Mouse (Mus musculus) CH12.LX (cell line): ENCODE measurements around the gene Olfr1412. TPM values are rescaled to one million over a fixed set of nuclear protein-coding genes. Genes with fewer than 3 reads are reported as not detected.
A peak's percentile ranks its signal among the peaks of the same experiment; 100 is the strongest.

ENCODE experiments used
- DNase-seq: peaks from one replicate; pipeline ENCODE4 v3.0.0-alpha.2; 2013; ENCODE audit errors: extremely low read depth
- H3K27ac ChIP-seq: 2 replicates; pipeline ENCODE4 v1.5.1; 2012; ENCODE audit warnings: low read depth, mild to moderate bottlenecking, control low read depth, moderate library complexity; ENCODE audit not compliant: insufficient read depth
- H3K27me3 ChIP-seq: replicated peaks from 2 replicates; pipeline ENCODE3; 2012; ENCODE audit warnings: inconsistent platforms
- H3K36me3 ChIP-seq, 2 experiments: replicated peaks in 1 of 2; 2 replicates each; pipeline versions ENCODE3 to v1.6.1; 2012; ENCODE audit warnings: inconsistent platforms in 1 of 2, low read length in 1 of 2, mild to moderate bottlenecking in 1 of 2, mixed read lengths in 1 of 2, moderate library complexity in 1 of 2; ENCODE audit not compliant: control insufficient read depth in 1 of 2, insufficient read depth in 1 of 2
- H3K4me1 ChIP-seq, 2 experiments: 2 replicates each; pipeline ENCODE4 v1.6.1; 2012; ENCODE audit warnings: inconsistent platforms in 1 of 2, moderate library complexity in 1 of 2; ENCODE audit not compliant: insufficient read depth in 2 of 2, control insufficient read depth in 1 of 2
- H3K4me2 ChIP-seq: 2 replicates; pipeline ENCODE4 v1.6.1; 2012; ENCODE audit warnings: low read depth, mild to moderate bottlenecking, control low read depth; ENCODE audit not compliant: poor library complexity, insufficient read depth, severe bottlenecking
- H3K4me3 ChIP-seq, 3 experiments: fragments of 150-350 bp in 1 of 3; sonication (generic) in 1 of 3; replicated peaks in 1 of 3; 2 replicates each; pipeline versions ENCODE3 to v1.5.1; 2011 to 2012; ENCODE audit warnings: low read depth in 2 of 3, low read length in 2 of 3, mild to moderate bottlenecking in 2 of 3, moderate library complexity in 2 of 3, control low read depth in 1 of 3, improper control_type of control experiment in 1 of 3, inconsistent platforms in 1 of 3, mixed read lengths in 1 of 3; ENCODE audit not compliant: poor library complexity in 1 of 3
- H3K79me2 ChIP-seq: replicated peaks from 2 replicates; pipeline ENCODE4 v1.6.1; 2012; ENCODE audit warnings: mild to moderate bottlenecking, moderate library complexity; ENCODE audit not compliant: control insufficient read depth, poor library complexity, insufficient read depth, severe bottlenecking; ENCODE audit errors: extremely low read depth
- H3K9ac ChIP-seq: 2 replicates; pipeline ENCODE4 v1.6.1; 2012; ENCODE audit warnings: low read depth, mild to moderate bottlenecking, control low read depth, moderate library complexity; ENCODE audit not compliant: insufficient read depth
- H3K9me3 ChIP-seq: replicated peaks from 2 replicates; pipeline ENCODE3; 2012; ENCODE audit warnings: low read length, inconsistent platforms, mixed read lengths
- BHLHE40 ChIP-seq: IDR thresholded peaks from 2 replicates; pipeline ENCODE4 v1.6.1; 2011; ENCODE audit warnings: mild to moderate bottlenecking, low read depth, low read length, improper control_type of control experiment
- CHD1 ChIP-seq: IDR thresholded peaks from 2 replicates; pipeline ENCODE4 v1.6.1; 2012; ENCODE audit warnings: low read depth, low read length, improper control_type of control experiment, inconsistent platforms
- CHD2 ChIP-seq: IDR thresholded peaks from 2 replicates; pipeline ENCODE4 v1.6.1; 2011; ENCODE audit warnings: low read length, improper control_type of control experiment
- CTCF ChIP-seq, 2 experiments: IDR thresholded peaks in 1 of 2; conservative IDR thresholded peaks in 1 of 2; 2 replicates each; pipeline ENCODE4 v1.5.1; 2011 to 2012; ENCODE audit warnings: low read depth in 2 of 2, low read length in 2 of 2, improper control_type of control experiment in 1 of 2, inconsistent platforms in 1 of 2, mild to moderate bottlenecking in 1 of 2, moderate library complexity in 1 of 2
- E2F4 ChIP-seq: IDR thresholded peaks from 2 replicates; pipeline ENCODE4 v1.6.1; 2011; ENCODE audit warnings: low read depth, low read length, improper control_type of control experiment; ENCODE audit not compliant: insufficient replicate concordance
- EP300 ChIP-seq: IDR thresholded peaks from 2 replicates; pipeline ENCODE4 v1.6.1; 2011; ENCODE audit warnings: low read length, improper control_type of control experiment
- ETS1 ChIP-seq: conservative IDR thresholded peaks from 2 replicates; pipeline ENCODE4 v1.6.1; 2012; ENCODE audit warnings: low read depth, mild to moderate bottlenecking, inconsistent platforms, low read length, improper control_type of control experiment, moderate library complexity
- GABPA ChIP-seq: IDR thresholded peaks from 2 replicates; pipeline ENCODE4 v1.6.1; 2012; ENCODE audit warnings: low read depth, low read length, improper control_type of control experiment, inconsistent platforms; ENCODE audit not compliant: insufficient replicate concordance
- HCFC1 ChIP-seq: IDR thresholded peaks from 2 replicates; pipeline ENCODE4 v1.6.1; 2012; ENCODE audit warnings: low read depth, mild to moderate bottlenecking, inconsistent platforms, low read length, improper control_type of control experiment
- IRF4 ChIP-seq: IDR thresholded peaks from 2 replicates; pipeline ENCODE4 v1.6.1; 2014; ENCODE audit warnings: low read depth, mild to moderate bottlenecking, inconsistent platforms, low read length, improper control_type of control experiment
- JUND ChIP-seq: conservative IDR thresholded peaks from 2 replicates; pipeline ENCODE4 v1.6.1; 2011; ENCODE audit warnings: low read depth, low read length, improper control_type of control experiment
- KAT2A ChIP-seq: IDR thresholded peaks from 2 replicates; pipeline ENCODE4 v1.6.1; 2012; ENCODE audit warnings: low read length, improper control_type of control experiment, inconsistent platforms; ENCODE audit not compliant: insufficient replicate concordance
- MAFK ChIP-seq: IDR thresholded peaks from 2 replicates; pipeline ENCODE4 v1.6.1; 2011; ENCODE audit warnings: low read length, improper control_type of control experiment; ENCODE audit not compliant: insufficient replicate concordance
- MAX ChIP-seq: IDR thresholded peaks from 2 replicates; pipeline ENCODE4 v1.6.1; 2011; ENCODE audit warnings: low read length, improper control_type of control experiment
- MXI1 ChIP-seq: IDR thresholded peaks from 2 replicates; pipeline ENCODE4 v1.6.1; 2011; ENCODE audit warnings: mild to moderate bottlenecking, low read depth, low read length, improper control_type of control experiment
- NELFE ChIP-seq: IDR thresholded peaks from 2 replicates; pipeline ENCODE4 v1.6.1; 2011; ENCODE audit warnings: low read depth, low read length, improper control_type of control experiment
- PAX5 ChIP-seq: IDR thresholded peaks from 2 replicates; pipeline ENCODE4 v1.6.1; 2012; ENCODE audit warnings: low read length, inconsistent platforms, mixed read lengths
- POLR2AphosphoS2 ChIP-seq: IDR thresholded peaks from 2 replicates; pipeline ENCODE4 v1.6.1; 2011; ENCODE audit warnings: low read depth, low read length, improper control_type of control experiment
- RAD21 ChIP-seq: IDR thresholded peaks from 2 replicates; pipeline ENCODE4 v1.6.1; 2011; ENCODE audit warnings: low read depth, mild to moderate bottlenecking, low read length, improper control_type of control experiment, moderate library complexity
- RCOR1 ChIP-seq: conservative IDR thresholded peaks from 2 replicates; pipeline ENCODE4 v1.6.1; 2012; ENCODE audit warnings: low read depth, mild to moderate bottlenecking, inconsistent platforms, low read length, improper control_type of control experiment
- SIN3A ChIP-seq: IDR thresholded peaks from 2 replicates; pipeline ENCODE4 v1.6.1; 2012; ENCODE audit warnings: low read length, improper control_type of control experiment, inconsistent platforms
- SMC3 ChIP-seq: IDR thresholded peaks from 2 replicates; pipeline ENCODE4 v1.6.1; 2011; ENCODE audit warnings: low read depth, low read length, improper control_type of control experiment
- TBP ChIP-seq: conservative IDR thresholded peaks from 2 replicates; pipeline ENCODE4 v1.6.1; 2011; ENCODE audit warnings: low read depth, low read length, improper control_type of control experiment
- TCF12 ChIP-seq: IDR thresholded peaks from 2 replicates; pipeline ENCODE4 v1.6.1; 2014; ENCODE audit warnings: low read depth, mild to moderate bottlenecking, inconsistent platforms, low read length, improper control_type of control experiment
- USF1 ChIP-seq: IDR thresholded peaks from 2 replicates; pipeline ENCODE4 v1.6.1; 2014; ENCODE audit warnings: low read depth, mild to moderate bottlenecking, inconsistent platforms, low read length, improper control_type of control experiment
- USF2 ChIP-seq: conservative IDR thresholded peaks from 2 replicates; pipeline ENCODE4 v1.6.1; 2011; ENCODE audit warnings: low read depth, low read length, improper control_type of control experiment
- ZC3H11A ChIP-seq: IDR thresholded peaks from 2 replicates; pipeline ENCODE4 v1.6.1; 2012; ENCODE audit warnings: low read depth, mild to moderate bottlenecking, inconsistent platforms, low read length, improper control_type of control experiment
- dilution Hi-C: fragments of 300-500 bp; cut with MboI; formaldehyde crosslinking; loops from 2 replicates; pipeline ENCODE4 v1.14.3; 2020; ENCODE audit warnings: low sequenced_read_pairs; ENCODE audit not compliant: extremely low pct_unique_long_range_greater_than_20kb, extremely low pct_ligation_motif_present
- in situ Hi-C: fragments of 300-500 bp; cut with MboI; formaldehyde crosslinking; loops from 3 replicates; pipeline ENCODE4 v1.14.3; 2019; ENCODE audit warnings: low sequenced_read_pairs, low pct_ligation_motif_present, low pct_unique_long_range_greater_than_20kb, mixed read lengths
- polyA plus RNA-seq: library from polyadenylated mRNA; unstranded; fragments of >175 nt; gene quantifications from 2 replicates; pipeline ENCODE4 v1.2.1, GENCODE M21; 2012; ENCODE audit warnings: low read depth; ENCODE audit not compliant: insufficient read length
- total RNA-seq, 2 experiments: library from RNA; depleted of rRNA; stranded (reverse); fragments of 300-350 nt in 1 of 2; fragments of >200 nt in 1 of 2; gene quantifications; 2 replicates each; pipeline ENCODE4 v1.2.3; 2012 to 2014

Gene Olfr1412
- total and polyA plus RNA-seq, 3 experiments: not detected

GRCm38 (mm10) chr1:92539071-92539470 is 46.5 kb upstream of the Olfr1412 start:
- Histone ChIP-seq H3K27ac (no peak overlapping the region), H3K4me1 (peaks cover 7 to 21% of the 10 kb centered on the region in 2 experiments; a peak in 3 of 4 replicates), H3K27me3 (peaks cover 18% of the 10 kb centered on the region), H3K9ac (no peak overlapping the region), H3K4me2 (no peak overlapping the region; the same call in 1 of the 2 replicates), H3K36me3 (no peaks in the 10 kb centered on the region), H3K79me2 (no peaks in the 10 kb centered on the region), H3K4me3 (no peak overlapping the region), H3K9me3 (no peaks in the 10 kb centered on the region)
- dilution Hi-C loops: no loop called here
- peak; percentile 31 for DNase-seq
- in situ Hi-C loops: no loop called here
- TF ChIP-seq E2F4 (no peak), TCF12 (no peak), USF2 (no peak), BHLHE40 (no peak), ETS1 (no peak), MAX (no peak), TBP (no peak), MXI1 (no peak), POLR2AphosphoS2 (no peak), GABPA (no peak), CHD1 (no peak), IRF4 (no peak), JUND (no peak), RCOR1 (no peak), PAX5 (no peak), HCFC1 (no peak), USF1 (no peak), SIN3A (no peak), KAT2A (no peak)

- Histone ChIP-seq H3K4me3 (no peak overlapping the region), H3K27ac (no peak overlapping the region), H3K9me3 (no peaks in the 10 kb centered on the region), H3K4me1 (no peaks in the 10 kb centered on the region), H3K9ac (no peak overlapping the region), H3K79me2 (no peaks in the 10 kb centered on the region), H3K27me3 (peaks cover 39% of the 10 kb centered on the region), H3K4me2 (no peak overlapping the region), H3K36me3 (no peaks in the 10 kb centered on the region)
- dilution Hi-C loops: no loop called here
- in situ Hi-C loops: no loop called here
- DNase-seq: no peak
- TF ChIP-seq RCOR1 (no peak), USF2 (no peak), ZC3H11A (no peak), CTCF (conservative IDR thresholded peaks at IDR 0.05 in 1 of 2, IDR thresholded peaks at IDR 0.05 in 1 of 2; ENCODE audit: low read depth in 2 of 2, low read length in 2 of 2) (no peak), SMC3 (no peak), EP300 (no peak), NELFE (no peak), SIN3A (no peak), POLR2AphosphoS2 (no peak), TBP (no peak), RAD21 (no peak), BHLHE40 (no peak), MAFK (no peak), CHD2 (no peak), GABPA (no peak), USF1 (no peak), TCF12 (no peak)
These were observed 39.6 kb upstream of the Olfr1412 start for GRCm38 (mm10) chr1:92545929-92546328.
